Mouse (Mus musculus) forebrain, embryonic 12.5 days (tissue): Measurements from ENCODE around the gene Dscam. TPM values are rescaled to one million over a fixed set of nuclear protein-coding genes. Genes with fewer than 3 reads are reported as not detected.

ENCODE experiments used
- ATAC-seq: fragments of 200-750 bp; cut with Nextera tagmentation; 2 replicates; pipeline ENCODE4 v1.8.0; 2017; ENCODE audit warnings: moderate TSS enrichment; ENCODE audit not compliant: low FRiP score
- H3K27ac ChIP-seq: fragments of 300-500 bp; sonication (generic); 2 replicates; pipeline ENCODE4 v1.5.1; 2016; ENCODE audit warnings: mild to moderate bottlenecking
- H3K27me3 ChIP-seq: fragments of 300-500 bp; sonication (generic); 2 replicates; pipeline ENCODE4 v1.6.1; 2016; ENCODE audit warnings: mild to moderate bottlenecking
- H3K36me3 ChIP-seq: fragments of 300-500 bp; sonication (generic); replicated peaks from 2 replicates; pipeline ENCODE4 v1.6.1; 2016; ENCODE audit warnings: mild to moderate bottlenecking
- H3K4me1 ChIP-seq: fragments of 300-500 bp; sonication (generic); 2 replicates; pipeline ENCODE4 v1.6.1; 2016
- H3K4me2 ChIP-seq: fragments of 300-500 bp; sonication (generic); 2 replicates; pipeline ENCODE4 v1.6.1; 2016; ENCODE audit warnings: mild to moderate bottlenecking, moderate library complexity
- H3K4me3 ChIP-seq: fragments of 300-500 bp; sonication (generic); replicated peaks from 2 replicates; pipeline ENCODE4 v1.5.1; 2016; ENCODE audit warnings: mild to moderate bottlenecking
- H3K9ac ChIP-seq: fragments of 300-500 bp; sonication (generic); 2 replicates; pipeline ENCODE4 v1.6.1; 2016; ENCODE audit warnings: mild to moderate bottlenecking
- H3K9me3 ChIP-seq: fragments of 300-500 bp; sonication (generic); 2 replicates; pipeline ENCODE4 v1.6.1; 2016
- WGBS: fragments of 180-500 bp; shearing (Covaris S2); methylation state at CpG from one replicate; pipeline ENCODE4 v1.1.7; 2016; 5-methylcytosine and 5-hydroxymethylcytosine counted together
- polyA plus RNA-seq: library from polyadenylated mRNA; unstranded; fragments of >200 nt; fragmentation: Nextera tagmentation; extraction: Ambion mirVana; gene quantifications from 2 replicates; pipeline ENCODE4 v1.2.1, GENCODE M21; 2016

The Dscam gene
- polyA plus RNA-seq, 1 experiment from 2014 or later: 2.6 TPM

DNA sequence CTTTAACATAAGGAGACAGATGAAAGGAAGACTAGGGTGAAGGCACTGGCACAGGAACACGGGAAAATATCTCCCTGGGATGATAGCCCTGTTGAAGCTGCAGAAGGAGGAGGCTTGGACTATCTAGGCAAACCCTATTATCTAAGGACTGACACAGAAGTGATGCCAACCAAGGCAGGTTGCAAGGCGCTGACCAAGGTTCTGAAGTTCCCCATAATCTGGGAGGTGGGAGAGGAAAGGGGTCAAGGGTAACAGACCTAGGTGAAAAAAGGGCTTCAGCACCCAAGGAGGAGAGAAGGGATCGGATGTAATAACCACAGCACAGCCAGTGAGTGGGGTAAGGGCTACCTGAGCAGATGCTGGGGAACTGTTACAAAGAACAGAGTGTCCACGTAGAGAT, 458.6 kb downstream of the Dscam start:
- Histone ChIP-seq H3K27me3 (no peaks in the 10 kb centered on the region; the same call in 1 of the 2 replicates), H3K36me3 (no peaks in the 10 kb centered on the region), H3K27ac (no peak overlapping the region), H3K4me3 (no peak overlapping the region), H3K9ac (no peak overlapping the region), H3K4me2 (no peak overlapping the region), H3K9me3 (no peaks in the 10 kb centered on the region), H3K4me1 (no peaks in the 10 kb centered on the region; the same call in 1 of the 2 replicates)
- no peak for ATAC-seq
- 52% methylated on average over 4 of the region's 4 CpGs for WGBS

DNA sequence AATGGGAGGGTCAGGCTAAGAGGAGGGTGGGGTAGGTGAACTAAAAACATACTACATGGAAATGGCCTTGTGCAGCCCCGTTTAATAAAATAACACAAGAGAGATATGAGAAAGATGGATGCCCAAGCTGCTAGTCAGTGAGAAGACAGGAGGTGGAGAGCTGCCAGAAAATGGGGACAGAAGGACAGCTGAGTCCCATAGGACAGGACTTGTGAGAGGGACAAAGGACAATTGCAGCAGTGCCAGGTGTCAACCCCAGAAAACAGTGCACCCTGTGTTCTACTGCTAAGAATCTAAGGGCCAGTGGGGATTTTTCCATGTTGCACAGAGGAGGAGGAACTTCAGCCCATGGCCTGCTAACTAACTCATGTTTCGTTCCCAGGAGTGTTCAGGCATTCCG, 470.0 kb downstream of the Dscam start:
- Histone ChIP-seq H3K27me3 (no peaks in the 10 kb centered on the region), H3K36me3 (no peaks in the 10 kb centered on the region), H3K4me1 (no peaks in the 10 kb centered on the region; the same call in 1 of the 2 replicates), H3K9me3 (no peaks in the 10 kb centered on the region), H3K4me3 (no peak overlapping the region), H3K9ac (no peak overlapping the region), H3K27ac (no peak overlapping the region), H3K4me2 (no peak overlapping the region)
- ATAC-seq: no peak
- WGBS: 96% methylated on average over 3 of the region's 3 CpGs

GRCm38 (mm10) chr16:96695882-96696281, 474.7 kb downstream of the Dscam start:
- Histone ChIP-seq H3K4me1 (no peaks in the 10 kb centered on the region; the same call in 1 of the 2 replicates), H3K27ac (no peak overlapping the region), H3K36me3 (no peaks in the 10 kb centered on the region), H3K9ac (no peak overlapping the region), H3K4me3 (no peak overlapping the region), H3K9me3 (no peaks in the 10 kb centered on the region), H3K4me2 (no peak overlapping the region), H3K27me3 (no peaks in the 10 kb centered on the region)
- no peak for ATAC-seq
- 71% methylated on average over 4 of the region's 4 CpGs for WGBS

DNA sequence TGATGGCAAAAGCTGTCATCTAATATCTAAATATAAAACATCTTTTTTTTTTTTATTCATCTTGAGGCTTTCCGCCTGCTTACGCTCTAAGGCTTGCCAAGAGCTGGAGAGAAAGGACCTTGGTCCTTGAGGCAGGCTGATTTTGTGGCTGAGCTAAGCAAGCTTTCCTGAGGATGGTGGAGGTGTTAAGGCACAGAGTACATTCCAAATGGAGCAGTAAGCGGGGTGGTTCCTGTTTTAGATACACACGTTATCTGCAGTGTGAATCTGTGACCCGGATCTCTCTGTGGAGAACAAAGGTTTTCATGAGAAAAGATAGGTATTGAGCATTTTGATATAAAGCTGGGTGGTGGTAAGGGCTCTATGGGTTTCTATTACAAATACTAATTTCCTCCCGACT, 479.0 kb downstream of the Dscam start:
- 91% methylated on average over 6 of the region's 6 CpGs for WGBS
- ATAC-seq: no peak
- Histone ChIP-seq H3K9me3 (no peaks in the 10 kb centered on the region), H3K27ac (no peak overlapping the region), H3K9ac (no peak overlapping the region), H3K36me3 (no peaks in the 10 kb centered on the region), H3K4me1 (peaks cover 17% of the 10 kb centered on the region), H3K27me3 (0 out of 2 replicates have a peak, but pooled peaks cover 2% of the 10 kb centered on the region), H3K4me3 (no peak overlapping the region), H3K4me2 (no peak overlapping the region)

DNA sequence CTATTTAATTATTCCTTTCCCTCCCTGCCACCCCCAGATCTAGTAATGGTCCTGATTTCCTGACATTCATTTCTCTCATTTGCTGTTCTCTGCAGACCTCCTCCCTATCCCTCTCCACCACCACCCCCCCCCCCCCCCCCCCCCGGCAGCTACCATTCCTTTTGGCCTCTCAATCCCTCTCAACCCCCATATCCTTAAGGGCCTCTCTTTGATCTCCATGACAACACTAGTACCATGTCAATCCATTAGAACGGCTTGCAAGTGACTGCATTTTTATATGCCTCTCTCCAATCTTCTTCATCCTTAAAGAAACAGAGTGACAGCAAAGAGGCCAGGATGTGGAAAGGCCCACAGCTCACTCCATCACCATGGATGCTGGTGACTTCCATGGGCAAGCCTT, 480.5 kb downstream of the Dscam start:
- no peak overlapping the region for H3K4me2 ChIP-seq
- ATAC-seq: no peak
- no peak overlapping the region for H3K27ac ChIP-seq
- H3K9ac ChIP-seq: no peak overlapping the region
- no peaks in the 10 kb centered on the region for H3K36me3 ChIP-seq
- no peak overlapping the region for H3K4me3 ChIP-seq
- no peaks in the 10 kb centered on the region for H3K9me3 ChIP-seq
- WGBS: 7% methylated on average over 2 of the region's 2 CpGs
- H3K4me1 ChIP-seq: peaks cover 17% of the 10 kb centered on the region
- H3K27me3 ChIP-seq: 0 out of 2 replicates have a peak, but pooled peaks cover 2% of the 10 kb centered on the region

DNA sequence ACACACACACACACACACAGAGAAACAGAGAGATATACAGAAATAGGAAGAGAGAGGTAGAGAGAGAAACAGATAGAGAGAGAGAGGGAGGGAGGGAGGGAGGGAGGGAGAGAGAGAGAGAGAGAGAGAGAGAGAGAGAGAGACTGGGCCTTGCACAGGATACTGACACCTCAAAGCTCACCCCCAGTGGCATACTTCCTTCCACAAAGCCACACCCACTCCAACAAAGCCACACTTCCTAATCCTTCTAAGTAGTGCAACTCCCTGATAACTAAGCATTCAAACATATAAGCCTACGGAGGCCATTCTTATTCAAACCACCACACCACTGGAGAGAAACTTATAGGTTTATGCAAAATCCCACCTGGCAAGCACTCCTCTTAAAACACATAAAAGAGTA, 481.1 kb downstream of the Dscam start:
- WGBS: 22% methylated on average over 1 of the region's 1 CpGs
- Histone ChIP-seq H3K27me3 (0 out of 2 replicates have a peak, but pooled peaks cover 2% of the 10 kb centered on the region), H3K36me3 (no peaks in the 10 kb centered on the region), H3K9ac (no peak overlapping the region), H3K27ac (no peak overlapping the region), H3K4me2 (no peak overlapping the region), H3K9me3 (no peaks in the 10 kb centered on the region), H3K4me3 (no peak overlapping the region), H3K4me1 (peaks cover 17% of the 10 kb centered on the region)
- ATAC-seq: no peak

- 94% methylated on average over 14 of the region's 14 CpGs for WGBS
- Histone ChIP-seq H3K36me3 (no peaks in the 10 kb centered on the region), H3K9ac (no peak overlapping the region), H3K27ac (no peak overlapping the region), H3K4me1 (peaks cover 10% of the 10 kb centered on the region), H3K4me2 (no peak overlapping the region), H3K4me3 (no peak overlapping the region), H3K27me3 (0 out of 2 replicates have a peak, but pooled peaks cover 2% of the 10 kb centered on the region), H3K9me3 (no peaks in the 10 kb centered on the region)
- ATAC-seq: no peak
Measured at GRCm38 (mm10) chr16:96685065-96685464, 485.5 kb downstream of the Dscam start.

GRCm38 (mm10) chr16:96684581-96684980, 486.0 kb downstream of the Dscam start:
- Histone ChIP-seq H3K4me1 (peaks cover 5% of the 10 kb centered on the region), H3K4me3 (no peak overlapping the region), H3K27me3 (0 out of 2 replicates have a peak, but pooled peaks cover 2% of the 10 kb centered on the region), H3K36me3 (no peaks in the 10 kb centered on the region), H3K9me3 (no peaks in the 10 kb centered on the region), H3K27ac (no peak overlapping the region), H3K9ac (no peak overlapping the region), H3K4me2 (no peak overlapping the region)
- WGBS: 19% methylated on average over 4 of the region's 4 CpGs
- ATAC-seq: peak; percentile 48; the same call in 1 of the 2 replicates

DNA sequence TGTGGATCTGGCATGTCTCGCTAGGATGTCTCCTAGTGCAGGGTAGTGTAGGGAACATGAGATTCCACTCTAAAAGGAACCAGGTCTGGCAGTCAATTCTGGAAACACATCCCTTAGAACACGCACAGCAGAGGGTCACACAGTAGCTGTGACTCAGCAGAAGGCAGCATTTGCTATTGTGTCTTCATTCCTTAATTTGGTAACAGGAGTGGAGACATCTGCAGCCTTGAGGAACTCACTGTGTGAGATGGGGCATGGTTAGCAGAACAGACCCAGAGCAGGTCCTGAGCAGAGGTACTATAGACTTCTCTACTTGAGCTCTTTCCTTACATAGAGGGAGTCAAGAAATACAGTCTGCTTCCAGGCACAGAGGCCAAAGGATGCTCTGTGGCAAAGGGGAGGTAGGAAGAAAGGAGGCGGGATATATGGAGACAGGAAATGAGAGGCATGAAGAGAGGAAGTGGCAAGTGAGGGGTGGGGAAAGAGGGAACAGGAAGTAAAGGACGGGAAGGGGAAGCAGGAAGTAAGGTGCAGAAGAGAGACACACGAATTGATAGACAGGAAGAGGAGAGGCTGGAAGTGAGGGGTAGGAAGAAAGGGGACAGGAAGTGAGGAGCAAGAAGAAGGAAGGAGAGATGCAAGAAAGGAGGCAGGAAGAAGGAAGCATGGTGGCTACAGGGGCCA, 488.1 kb downstream of the Dscam start:
- Histone ChIP-seq H3K4me2 (no peak overlapping the region), H3K9me3 (no peaks in the 10 kb centered on the region), H3K27ac (no peak overlapping the region), H3K9ac (no peak overlapping the region), H3K27me3 (no peaks in the 10 kb centered on the region), H3K36me3 (no peaks in the 10 kb centered on the region), H3K4me3 (no peak overlapping the region), H3K4me1 (no peaks in the 10 kb centered on the region)
- ATAC-seq: no peak
- whole genome bisulfite sequencing: 79% methylated on average over 5 of the region's 5 CpGs

- no peaks in the 10 kb centered on the region for H3K4me1 ChIP-seq
Measured at GRCm38 (mm10) chr16:96679981-96680380, 490.6 kb downstream of the Dscam start.

GRCm38 (mm10) chr16:96677471-96677870, 493.1 kb downstream of the Dscam start:
- no peak overlapping the region for H3K9ac ChIP-seq
- no peaks in the 10 kb centered on the region for H3K9me3 ChIP-seq
- H3K4me3 ChIP-seq: no peak overlapping the region
- ATAC-seq: no peak
- no peaks in the 10 kb centered on the region for H3K36me3 ChIP-seq
- no peaks in the 10 kb centered on the region for H3K27me3 ChIP-seq
- no peak overlapping the region for H3K27ac ChIP-seq
- peaks cover 11% of the 10 kb centered on the region; the same call in 1 of the 2 replicates for H3K4me1 ChIP-seq
- WGBS: 58% methylated on average over 2 of the region's 2 CpGs
- no peak overlapping the region for H3K4me2 ChIP-seq

More at GRCm38 (mm10) chr16:96679981-96680380, 490.6 kb downstream of the Dscam start:
- no peak overlapping the region for H3K27ac ChIP-seq
- WGBS: 86% methylated on average over 8 of the region's 8 CpGs
- H3K4me2 ChIP-seq: no peak overlapping the region
- H3K36me3 ChIP-seq: no peaks in the 10 kb centered on the region
- H3K4me3 ChIP-seq: no peak overlapping the region
- no peak for ATAC-seq
- no peak overlapping the region for H3K9ac ChIP-seq
- no peaks in the 10 kb centered on the region for H3K27me3 ChIP-seq
- no peaks in the 10 kb centered on the region for H3K9me3 ChIP-seq

- Histone ChIP-seq H3K36me3 (no peaks in the 10 kb centered on the region), H3K4me1 (peaks cover 11% of the 10 kb centered on the region; the same call in 1 of the 2 replicates), H3K27me3 (no peaks in the 10 kb centered on the region; the same call in 1 of the 2 replicates), H3K9ac (no peak overlapping the region), H3K9me3 (no peaks in the 10 kb centered on the region), H3K4me3 (no peak overlapping the region), H3K4me2 (no peak overlapping the region), H3K27ac (no peak overlapping the region)
- no peak for ATAC-seq
- 81% methylated on average over 1 of the region's 1 CpGs for WGBS
Measured at GRCm38 (mm10) chr16:96676663-96677062, 493.9 kb downstream of the Dscam start.
